Mouse (Mus musculus): ENCODE measurements around the gene Kank2.

DNA sequence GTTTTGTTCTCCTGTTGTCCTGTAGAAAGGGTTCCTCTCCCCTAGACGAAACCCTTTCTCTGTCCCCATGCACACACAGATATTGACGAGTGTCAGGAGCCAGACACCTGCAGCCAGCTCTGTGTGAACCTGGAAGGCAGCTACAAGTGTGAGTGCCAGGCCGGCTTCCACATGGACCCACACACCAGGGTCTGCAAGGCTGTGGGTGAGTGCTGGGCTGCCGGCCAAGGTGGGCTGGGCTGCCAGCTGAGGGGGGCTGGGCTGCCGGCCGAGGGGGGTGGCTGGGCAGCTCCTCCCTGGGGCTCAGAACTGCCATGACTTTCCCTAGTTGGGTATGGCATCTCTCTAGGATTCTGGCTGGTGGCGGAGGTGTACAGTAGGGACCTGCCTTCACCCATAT is 59.8 kb downstream of the Kank2 start:
- TF ChIP-seq CTCF (conservative IDR thresholded peaks at IDR 0.05 in 1 of 2, IDR thresholded peaks at IDR 0.05 in 1 of 2; ENCODE audit: low read depth in 2 of 2, low read length in 2 of 2) (no peak), POLR2A (IDR thresholded peaks at IDR 0.05; ENCODE audit: low read depth, low read length) (no peak), IRF4 (IDR thresholded peaks at IDR 0.05; ENCODE audit: low read depth, low read length) (no peak), USF1 (IDR thresholded peaks at IDR 0.05; ENCODE audit: low read depth, low read length) (no peak), CHD1 (IDR thresholded peaks at IDR 0.05; ENCODE audit: low read depth, low read length) (no peak)
